Mouse (Mus musculus) forebrain, embryonic 11.5 days (tissue): ENCODE results near the gene Bnip2. TPM values are rescaled to one million over a fixed set of nuclear protein-coding genes. Genes with fewer than 3 reads are reported as not detected.

Experiments
- ATAC-seq: fragments of 200-750 bp; cut with Nextera tagmentation; replicated peaks from 2 replicates; pipeline ENCODE4 v1.8.0; 2017; ENCODE audit warnings: moderate TSS enrichment; ENCODE audit not compliant: low FRiP score
- DNase-seq: peaks from one replicate; pipeline ENCODE4 v3.0.0-alpha.2; 2017; ENCODE audit warnings: low spot score
- H3K27ac ChIP-seq: fragments of 300-500 bp; sonication (generic); 2 replicates; pipeline ENCODE4 v1.5.1; 2014; ENCODE audit warnings: low read depth, low read length
- H3K27me3 ChIP-seq: fragments of 300-500 bp; sonication (generic); 2 replicates; pipeline ENCODE4 v1.6.1; 2014; ENCODE audit warnings: mild to moderate bottlenecking, low read length, mixed read lengths; ENCODE audit not compliant: control insufficient read depth, insufficient read depth
- H3K36me3 ChIP-seq: fragments of 300-500 bp; sonication (generic); 2 replicates; pipeline ENCODE4 v1.6.1; 2014; ENCODE audit warnings: mild to moderate bottlenecking, low read length, moderate library complexity, mixed read lengths; ENCODE audit not compliant: control insufficient read depth, insufficient read depth
- H3K4me1 ChIP-seq: fragments of 300-500 bp; sonication (generic); replicated peaks from 2 replicates; pipeline ENCODE4 v1.6.1; 2014; ENCODE audit warnings: low read length, mixed read lengths; ENCODE audit not compliant: control insufficient read depth, insufficient read depth
- H3K4me2 ChIP-seq: fragments of 300-500 bp; sonication (generic); 2 replicates; pipeline ENCODE4 v1.6.1; 2014; ENCODE audit warnings: low read depth, mild to moderate bottlenecking, low read length, moderate library complexity, mixed read lengths; ENCODE audit not compliant: severe bottlenecking
- H3K4me3 ChIP-seq: fragments of 300-500 bp; sonication (generic); 2 replicates; pipeline ENCODE4 v1.5.1; 2014; ENCODE audit warnings: low read depth, low read length
- H3K9ac ChIP-seq: fragments of 300-500 bp; sonication (generic); 2 replicates; pipeline ENCODE4 v1.6.1; 2014; ENCODE audit warnings: low read length
- H3K9me3 ChIP-seq: fragments of 300-500 bp; sonication (generic); 2 replicates; pipeline ENCODE4 v1.6.1; 2016; ENCODE audit warnings: low read length, mixed read lengths; ENCODE audit not compliant: control insufficient read depth
- WGBS: fragments of 180-500 bp; shearing (Covaris S2); extraction: QIAGEN DNeasy Blood & Tissue Kit; methylation state at CpG from one replicate; pipeline ENCODE4 v1.1.7; 2014; 5-methylcytosine and 5-hydroxymethylcytosine counted together
- polyA plus RNA-seq: library from polyadenylated mRNA; unstranded; fragments of >200 nt; fragmentation: Nextera tagmentation; extraction: Ambion mirVana; gene quantifications from 2 replicates; pipeline ENCODE4 v1.2.1, GENCODE M21; 2014

The Bnip2 gene
- polyA plus RNA-seq, 1 experiment from 2014 or later, result 120 TPM

DNA sequence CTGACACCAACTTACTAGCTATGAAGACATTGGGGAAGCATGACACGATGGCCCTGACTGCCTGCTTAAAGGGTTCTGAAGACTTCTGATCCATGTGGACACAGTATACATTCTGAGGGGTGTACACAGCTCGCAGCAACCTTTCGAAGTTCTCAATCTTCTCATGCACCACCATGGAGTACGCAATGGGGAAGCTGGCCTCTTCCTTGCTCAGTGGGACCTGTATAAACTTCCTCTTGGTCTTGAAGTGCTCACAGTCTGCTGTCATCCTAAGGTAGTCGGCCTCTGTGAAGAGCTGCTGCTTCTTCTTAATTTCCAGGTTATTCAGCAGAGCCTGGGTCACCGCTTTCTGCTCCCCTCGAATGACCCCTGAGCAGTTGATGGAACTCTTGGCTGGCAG, 45.4 kb downstream of the Bnip2 start:
- Histone ChIP-seq H3K4me1 (no peaks in the 10 kb centered on the region), H3K9me3 (no peaks in the 10 kb centered on the region), H3K4me3 (no peak overlapping the region), H3K9ac (no peak overlapping the region), H3K27me3 (no peaks in the 10 kb centered on the region), H3K36me3 (no peaks in the 10 kb centered on the region), H3K4me2 (no peak overlapping the region), H3K27ac (no peak overlapping the region)
- 89% methylated on average over 7 of the region's 7 CpGs for WGBS
- ATAC-seq (no peak), DNase-seq (no peak)

- ATAC-seq, result no peak
- DNase-seq, result no peak
- H3K27me3 ChIP-seq, result no peaks in the 10 kb centered on the region
- no peak overlapping the region for H3K27ac ChIP-seq
- H3K9me3 ChIP-seq, result no peaks in the 10 kb centered on the region
- no peaks in the 10 kb centered on the region for H3K4me1 ChIP-seq
- no peaks in the 10 kb centered on the region for H3K36me3 ChIP-seq
- no peak overlapping the region for H3K9ac ChIP-seq
- no peak overlapping the region for H3K4me2 ChIP-seq
- WGBS, result 71% methylated on average over 4 of the region's 4 CpGs
- H3K4me3 ChIP-seq, result no peak overlapping the region
Measured at GRCm38 (mm10) chr9:70036646-70037045, 47.4 kb downstream of the Bnip2 start.

- Histone ChIP-seq H3K27ac (no peak within 1 kb of the TSS), H3K4me3 (no peak within 1 kb of the TSS), H3K4me2 (no peak within 1 kb of the TSS), H3K9me3 (no peaks in the 10 kb centered on the region), H3K27me3 (no peaks in the 10 kb centered on the region), H3K9ac (no peak within 1 kb of the TSS), H3K4me1 (no peaks in the 10 kb centered on the region), H3K36me3 (no peaks in the 10 kb centered on the region)
- no peak for DNase-seq
- ATAC-seq, result no peak
- WGBS, result 94% methylated on average over 7 of the region's 7 CpGs
Measured at GRCm38 (mm10) chr9:70037988-70038387, 48.7 kb downstream of the Bnip2 start, which contains the start of gene Gcnt3. Gene Gcnt3 (minus strand): TSS chr9:70038088.

- Histone ChIP-seq H3K27me3 (no peaks in the 10 kb centered on the region), H3K27ac (no peak overlapping the region), H3K4me2 (no peak overlapping the region), H3K4me3 (no peak overlapping the region), H3K4me1 (no peaks in the 10 kb centered on the region), H3K9me3 (no peaks in the 10 kb centered on the region), H3K9ac (no peak overlapping the region), H3K36me3 (no peaks in the 10 kb centered on the region)
- no peak for DNase-seq
- no peak for ATAC-seq
- 89% methylated on average over 6 of the region's 6 CpGs for WGBS
Measured at GRCm38 (mm10) chr9:70039597-70040385, 50.5 kb downstream of the Bnip2 start.

DNA sequence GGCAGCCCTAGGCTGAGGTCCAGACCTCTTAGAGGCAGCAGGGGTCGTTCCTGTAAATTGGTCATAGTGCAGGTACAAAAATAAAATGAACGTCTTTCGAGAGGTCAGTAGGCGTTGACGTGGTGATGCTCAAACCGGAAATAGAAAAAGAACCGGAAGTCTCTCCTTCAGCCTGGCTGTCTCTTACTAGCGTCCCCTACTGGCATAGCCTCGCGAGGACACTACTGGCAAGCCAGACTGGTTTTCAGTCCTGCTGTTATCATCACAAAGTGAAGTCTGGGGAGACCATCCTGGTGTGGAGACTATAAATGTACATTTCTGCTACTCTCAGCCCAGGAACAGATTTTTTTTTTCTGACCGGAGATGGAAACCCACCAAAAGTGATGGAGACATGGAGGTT, 51.3 kb downstream of the Bnip2 start:
- H3K36me3 ChIP-seq, result no peaks in the 10 kb centered on the region
- no peaks in the 10 kb centered on the region for H3K4me1 ChIP-seq
- WGBS, result 86% methylated on average over 11 of the region's 11 CpGs
- no peak for ATAC-seq
- H3K4me2 ChIP-seq, result no peak overlapping the region
- no peak overlapping the region for H3K4me3 ChIP-seq
- H3K27me3 ChIP-seq, result no peaks in the 10 kb centered on the region
- DNase-seq, result no peak
- H3K9ac ChIP-seq, result no peak overlapping the region
- no peaks in the 10 kb centered on the region for H3K9me3 ChIP-seq
- H3K27ac ChIP-seq, result no peak overlapping the region

DNA sequence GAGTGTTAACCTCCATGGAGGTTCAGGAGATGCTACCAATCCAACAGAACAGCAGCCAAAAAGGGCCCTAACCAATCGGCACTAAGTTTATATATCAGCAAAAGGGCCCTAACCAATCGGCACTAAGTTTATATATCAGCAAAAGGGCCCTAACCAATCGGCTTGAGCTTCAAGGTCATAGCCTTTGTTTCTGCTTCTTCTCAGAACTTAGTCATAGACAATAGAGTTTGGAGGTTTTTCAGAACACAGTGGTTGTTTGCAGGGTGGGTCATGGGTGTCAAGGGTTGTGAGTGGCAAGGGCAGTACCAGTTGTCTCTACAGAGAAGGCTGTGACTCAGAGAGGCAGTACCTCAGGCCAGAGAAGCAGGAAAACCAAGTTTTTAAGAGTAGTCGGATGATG, 52.9 kb downstream of the Bnip2 start:
- H3K4me1 ChIP-seq, result no peaks in the 10 kb centered on the region
- no peak overlapping the region for H3K27ac ChIP-seq
- no peaks in the 10 kb centered on the region for H3K36me3 ChIP-seq
- no peak overlapping the region for H3K4me3 ChIP-seq
- 93% methylated on average over 4 of the region's 4 CpGs for whole genome bisulfite sequencing
- H3K4me2 ChIP-seq, result no peak overlapping the region
- no peak overlapping the region for H3K9ac ChIP-seq
- DNase-seq (no peak), ATAC-seq (no peak)
- no peaks in the 10 kb centered on the region for H3K9me3 ChIP-seq
- H3K27me3 ChIP-seq, result no peaks in the 10 kb centered on the region

- Histone ChIP-seq H3K9me3 (no peaks in the 10 kb centered on the region), H3K27ac (no peak overlapping the region), H3K4me1 (no peaks in the 10 kb centered on the region), H3K27me3 (no peaks in the 10 kb centered on the region), H3K36me3 (no peaks in the 10 kb centered on the region), H3K4me3 (no peak overlapping the region), H3K4me2 (no peak overlapping the region), H3K9ac (no peak overlapping the region)
- WGBS, result 78% methylated on average over 1 of the region's 1 CpGs
- DNase-seq (no peak), ATAC-seq (no peak)
Measured at GRCm38 (mm10) chr9:70042935-70043334, 53.7 kb downstream of the Bnip2 start.

DNA sequence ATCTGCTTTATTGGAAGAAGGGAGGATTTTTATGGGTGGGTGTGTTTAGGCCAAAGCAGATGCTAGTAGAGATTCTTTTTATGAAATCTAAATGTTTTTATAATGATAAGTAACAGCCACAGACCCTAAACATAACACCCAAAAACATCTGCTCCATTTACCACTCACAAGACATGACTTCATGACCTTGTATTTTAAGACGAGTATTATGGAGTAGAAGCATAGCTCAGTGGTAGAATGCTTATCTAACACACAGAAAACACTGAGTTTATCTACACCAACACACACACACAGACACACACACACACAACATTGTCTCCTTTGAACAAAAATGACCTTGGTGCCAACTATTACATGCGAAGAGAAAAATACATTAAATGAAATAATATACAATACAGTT, 55.6 kb downstream of the Bnip2 start:
- DNase-seq (no peak), ATAC-seq (no peak)

DNA sequence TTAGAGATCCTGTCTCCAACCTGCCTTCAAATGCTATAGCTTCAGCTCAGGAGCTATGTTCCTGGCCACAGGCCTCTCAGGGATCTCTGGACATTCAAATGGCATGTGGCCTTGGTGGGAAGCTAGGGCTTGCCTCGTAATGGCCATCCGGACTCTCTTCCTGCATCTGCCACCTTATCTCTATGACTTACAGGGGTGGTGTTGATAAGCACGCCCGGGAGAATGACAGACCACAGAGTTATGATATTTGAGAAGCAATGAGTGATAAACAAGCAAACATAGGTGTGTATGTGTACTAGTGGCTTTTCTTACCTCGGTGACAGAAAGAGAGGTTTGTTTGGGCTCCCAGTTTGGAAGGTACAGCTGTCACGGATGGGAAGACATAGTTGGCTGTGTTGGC, 57.0 kb downstream of the Bnip2 start:
- Histone ChIP-seq H3K27me3 (no peaks in the 10 kb centered on the region), H3K36me3 (no peaks in the 10 kb centered on the region), H3K4me1 (no peaks in the 10 kb centered on the region; the same call in 1 of the 2 replicates), H3K27ac (no peak overlapping the region), H3K4me2 (no peak overlapping the region), H3K9ac (no peak overlapping the region), H3K9me3 (no peaks in the 10 kb centered on the region), H3K4me3 (no peak overlapping the region)
- ATAC-seq, result no peak
- WGBS, result 89% methylated on average over 6 of the region's 6 CpGs
- no peak for DNase-seq

More for the DNA sequence above, 55.6 kb downstream of the Bnip2 start:
- H3K4me2 ChIP-seq, result no peak overlapping the region
- no peak overlapping the region for H3K27ac ChIP-seq
- H3K36me3 ChIP-seq, result no peaks in the 10 kb centered on the region
- H3K4me1 ChIP-seq, result no peaks in the 10 kb centered on the region; the same call in 1 of the 2 replicates
- 88% methylated on average over 2 of the region's 2 CpGs for WGBS
- no peak overlapping the region for H3K4me3 ChIP-seq
- no peaks in the 10 kb centered on the region for H3K9me3 ChIP-seq
- no peak overlapping the region for H3K9ac ChIP-seq
- no peaks in the 10 kb centered on the region for H3K27me3 ChIP-seq
